Mouse (Mus musculus): ENCODE measurements at regions not wholly inside any gene's neighbourhood (a gene's known extent, or its start where the extent isn't known, plus 50 kb on each side); places are given as distances from the start of the nearest gene placed in this dataset.
A peak's percentile ranks its signal among the peaks of the same experiment; 100 is the strongest.

- DNase-seq = no peak
Observed at GRCm38 (mm10) chr12:36748345-36748744, 360.0 kb upstream of the Meox2 start.

- DNase-seq = no peak
Observed at GRCm38 (mm10) chr12:36765315-36766058, 342.9 kb upstream of the Meox2 start.

GRCm38 (mm10) chr12:36766167-36766566 is 342.2 kb upstream of the Meox2 start:
- DNase-seq = no peak

- DNase-seq = no peak
Observed at GRCm38 (mm10) chr12:36780761-36781160, 327.6 kb upstream of the Meox2 start.

- no peak for DNase-seq
Observed at GRCm38 (mm10) chr12:36790866-36791265, 317.5 kb upstream of the Meox2 start.

GRCm38 (mm10) chr12:36791430-36791829 is 316.9 kb upstream of the Meox2 start:
- no peak for DNase-seq

GRCm38 (mm10) chr12:36792205-36792604 is 316.1 kb upstream of the Meox2 start:
- no peak for DNase-seq

- no peak for DNase-seq
Observed at GRCm38 (mm10) chr12:36793799-36794198, 314.5 kb upstream of the Meox2 start.

GRCm38 (mm10) chr12:36796201-36796600 is 312.1 kb upstream of the Meox2 start:
- DNase-seq = no peak

GRCm38 (mm10) chr12:36817938-36818337 is 290.4 kb upstream of the Meox2 start:
- DNase-seq = no peak

- DNase-seq = no peak
Observed at GRCm38 (mm10) chr12:36818852-36819251, 289.5 kb upstream of the Meox2 start.

- DNase-seq = peak; percentile 2 to 7
Observed at GRCm38 (mm10) chr12:36826766-36827165, 281.6 kb upstream of the Meox2 start.

GRCm38 (mm10) chr12:36831307-36831997 is 276.9 kb upstream of the Meox2 start:
- no peak for DNase-seq

GRCm38 (mm10) chr12:36842957-36843356 is 265.4 kb upstream of the Meox2 start:
- no peak for DNase-seq

GRCm38 (mm10) chr12:36845130-36845529 is 263.2 kb upstream of the Meox2 start:
- no peak for DNase-seq

GRCm38 (mm10) chr12:36849086-36849485 is 259.3 kb upstream of the Meox2 start:
- no peak for DNase-seq

GRCm38 (mm10) chr12:36863113-36863512 is 245.2 kb upstream of the Meox2 start:
- no peak for DNase-seq

- DNase-seq = no peak
Observed at GRCm38 (mm10) chr12:36880724-36881123, 227.6 kb upstream of the Meox2 start.

GRCm38 (mm10) chr12:36913364-36913763 is 195.0 kb upstream of the Meox2 start:
- DNase-seq = no peak

- DNase-seq = no peak
Observed at GRCm38 (mm10) chr12:36917576-36918106, 190.7 kb upstream of the Meox2 start.

GRCm38 (mm10) chr12:36918294-36918876 is 190.0 kb upstream of the Meox2 start:
- no peak for DNase-seq

- DNase-seq = no peak
Observed at GRCm38 (mm10) chr12:36923558-36923957, 184.8 kb upstream of the Meox2 start.

- no peak for DNase-seq
Observed at GRCm38 (mm10) chr12:36926225-36926624, 182.1 kb upstream of the Meox2 start.

All from kidney, postnatal 36 days (tissue).